Mouse (Mus musculus): ENCODE measurements at regions not wholly inside any gene's neighbourhood (a gene's known extent, or its start where the extent isn't known, plus 50 kb on each side); places are given as distances from the start of the nearest gene placed in this dataset.
A peak's percentile ranks its signal among the peaks of the same experiment; 100 is the strongest.

DNA sequence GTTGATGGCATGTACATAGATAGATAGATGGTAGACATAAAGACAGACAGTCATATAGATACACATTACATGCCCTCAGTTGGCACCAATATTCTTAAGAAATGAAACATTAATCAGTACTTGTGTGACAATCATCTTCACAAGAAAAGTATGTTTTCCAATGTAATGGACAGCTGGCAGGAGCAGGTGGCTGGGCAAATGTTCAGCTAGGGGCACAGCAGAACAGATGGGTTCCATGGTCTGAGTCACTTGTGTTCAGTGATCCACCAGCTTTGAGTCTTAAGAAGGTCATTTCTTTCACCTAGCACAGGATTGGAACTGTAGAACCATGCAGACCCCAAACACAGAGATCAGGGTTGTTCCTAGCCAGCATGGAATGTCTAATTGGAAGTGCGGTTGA is 2631.2 kb upstream of the 5930422O12Rik start:
- WGBS: 94% methylated on average over 1 of the region's 1 CpGs

DNA sequence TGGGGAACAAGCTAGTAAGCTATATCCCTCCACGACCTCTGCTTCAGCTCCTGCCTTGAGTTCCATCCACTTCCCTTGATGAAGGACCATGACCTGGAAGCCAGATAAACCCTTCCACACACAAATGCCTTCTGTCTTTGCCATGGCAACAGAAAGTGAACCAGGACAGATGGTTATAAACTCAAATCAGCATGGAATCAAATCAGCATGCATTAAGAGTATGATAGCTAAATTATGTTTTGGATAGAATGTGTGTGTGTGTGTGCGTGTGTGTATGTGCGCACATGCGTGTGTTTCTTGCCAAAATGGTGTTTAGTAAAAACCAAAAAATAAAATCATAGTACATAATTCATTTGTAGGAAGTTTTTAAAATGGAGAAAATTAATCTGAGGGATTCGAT is 2611.5 kb upstream of the 5930422O12Rik start:
- no peak for ATAC-seq (ENCODE audit: low FRiP score, low read depth)
- H3K27me3 ChIP-seq: no peaks in the 10 kb centered on the region
- WGBS: 95% methylated on average over 5 of the region's 5 CpGs

More for the DNA sequence above, 2631.2 kb upstream of the 5930422O12Rik start:
- Histone ChIP-seq H3K4me3 (no peak overlapping the region), H3K9me3 (peaks cover 2% of the 10 kb centered on the region; the same call in 1 of the 2 replicates), H3K27ac (no peak overlapping the region), H3K4me1 (no peaks in the 10 kb centered on the region), H3K36me3 (no peaks in the 10 kb centered on the region), H3K4me2 (replicated peaks) (no peak overlapping the region), H3K27me3 (no peaks in the 10 kb centered on the region), H3K9ac (no peak overlapping the region)
- no peak for ATAC-seq (ENCODE audit: low FRiP score, low read depth)

DNA sequence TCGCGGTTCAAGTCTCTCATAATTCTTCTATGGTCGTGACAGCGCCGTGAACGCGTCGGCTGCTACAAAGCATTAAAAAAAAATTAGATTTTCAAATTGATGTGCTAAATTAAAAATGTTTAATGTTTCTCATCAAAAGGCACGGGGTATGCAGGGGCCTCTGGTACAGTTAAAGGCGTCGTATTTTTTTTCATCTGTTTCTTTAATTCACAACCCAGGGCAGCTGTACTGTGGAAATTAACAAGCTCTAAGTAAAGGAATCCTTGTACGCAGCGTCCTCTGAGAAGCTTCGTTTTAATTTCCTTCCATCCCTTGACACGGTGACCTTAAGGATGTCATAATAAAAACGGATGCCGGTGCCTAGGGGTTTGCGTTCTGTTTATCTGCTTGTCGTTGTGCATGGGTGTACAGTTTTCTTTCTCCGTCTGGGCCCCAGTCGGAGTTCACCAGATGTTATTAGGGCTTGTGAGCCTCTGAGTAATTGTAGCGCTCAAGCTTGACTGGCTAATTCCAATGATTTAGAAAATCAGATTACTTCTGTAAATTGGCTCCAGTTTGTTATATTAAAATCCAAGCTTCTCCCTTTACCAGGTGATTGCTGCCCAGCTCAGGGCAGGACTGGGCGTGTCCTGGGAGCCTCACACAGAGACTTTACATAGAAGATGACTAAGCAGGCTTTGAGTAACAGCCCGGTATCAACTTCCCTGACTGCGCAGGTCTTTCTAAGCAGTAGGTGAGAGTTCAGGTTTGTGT is 2605.5 kb upstream of the 5930422O12Rik start:
- Histone ChIP-seq H3K27me3 (no peaks in the 10 kb centered on the region), H3K4me1 (peaks cover 20% of the 10 kb centered on the region), H3K4me3 (peak overlapping the region; percentile 18; the same call in 1 of the 2 replicates), H3K9ac (no peak overlapping the region), H3K4me2 (replicated peaks) (peak overlapping the region; percentile 50), H3K27ac (no peak overlapping the region), H3K9me3 (no peaks in the 10 kb centered on the region), H3K36me3 (no peaks in the 10 kb centered on the region)
- ATAC-seq (ENCODE audit: low FRiP score, low read depth): peak; percentile 19; the same call in 1 of the 2 replicates
- 32% methylated on average over 25 of the region's 25 CpGs for WGBS

More for the DNA sequence above, 2611.5 kb upstream of the 5930422O12Rik start:
- Histone ChIP-seq H3K9ac (no peak overlapping the region), H3K9me3 (no peaks in the 10 kb centered on the region), H3K4me3 (no peak overlapping the region), H3K36me3 (no peaks in the 10 kb centered on the region), H3K4me2 (replicated peaks) (no peak overlapping the region), H3K27ac (no peak overlapping the region), H3K4me1 (peaks cover 5% of the 10 kb centered on the region; the same call in 1 of the 2 replicates)

DNA sequence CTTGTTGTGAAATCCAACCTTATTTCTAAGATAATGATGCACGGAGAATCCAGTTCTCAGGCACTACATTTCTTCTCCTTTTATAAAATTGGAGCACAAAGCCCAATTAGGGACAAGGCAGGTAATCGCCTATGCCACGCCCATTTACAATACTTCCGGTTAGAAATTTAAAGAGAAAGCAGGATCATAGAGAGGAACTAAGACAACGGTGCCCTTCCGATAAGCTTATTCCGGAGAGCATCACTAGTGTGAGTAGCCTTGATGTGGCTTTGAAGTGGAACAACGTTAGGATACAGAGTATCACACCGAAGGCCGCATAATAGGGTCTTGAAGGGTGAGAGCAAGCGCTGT is 2604.9 kb upstream of the 5930422O12Rik start:
- no peak overlapping the region for H3K9ac ChIP-seq
- H3K4me1 ChIP-seq: peaks cover 20% of the 10 kb centered on the region
- H3K27ac ChIP-seq: no peak overlapping the region
- H3K9me3 ChIP-seq: no peaks in the 10 kb centered on the region
- H3K4me2 ChIP-seq (replicated peaks): peak overlapping the region; percentile 50
- no peaks in the 10 kb centered on the region for H3K36me3 ChIP-seq
- ATAC-seq (ENCODE audit: low FRiP score, low read depth): 0 out of 2 replicates have a peak, but pooled peaks have one; percentile 5
- WGBS: 84% methylated on average over 11 of the region's 11 CpGs
- H3K4me3 ChIP-seq: no peak overlapping the region
- H3K27me3 ChIP-seq: no peaks in the 10 kb centered on the region

DNA sequence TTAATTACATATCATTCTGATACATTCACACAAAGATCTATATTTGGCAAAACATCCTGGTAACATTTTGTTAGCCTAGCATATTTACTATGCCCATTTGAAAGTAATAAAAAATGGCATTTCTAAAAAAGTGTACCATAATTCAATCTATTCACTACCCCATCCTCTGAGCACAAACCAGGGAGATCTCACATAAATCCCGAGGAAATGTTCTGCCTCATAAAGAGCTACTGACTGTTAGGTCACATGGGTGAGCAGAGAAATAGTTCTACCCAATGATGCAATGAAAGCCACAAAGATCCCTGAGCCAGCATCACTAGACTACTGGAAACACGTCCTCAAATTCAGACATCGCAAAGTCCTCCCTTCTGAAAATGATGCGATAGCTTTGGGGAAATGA is 2602.5 kb upstream of the 5930422O12Rik start:
- Histone ChIP-seq H3K9me3 (no peaks in the 10 kb centered on the region), H3K36me3 (no peaks in the 10 kb centered on the region), H3K9ac (no peak overlapping the region), H3K4me2 (replicated peaks) (no peak overlapping the region), H3K27ac (no peak overlapping the region), H3K4me3 (no peak overlapping the region), H3K27me3 (no peaks in the 10 kb centered on the region), H3K4me1 (peaks cover 20% of the 10 kb centered on the region)
- no peak for ATAC-seq (ENCODE audit: low FRiP score, low read depth)
- 65% methylated on average over 4 of the region's 4 CpGs for WGBS

DNA sequence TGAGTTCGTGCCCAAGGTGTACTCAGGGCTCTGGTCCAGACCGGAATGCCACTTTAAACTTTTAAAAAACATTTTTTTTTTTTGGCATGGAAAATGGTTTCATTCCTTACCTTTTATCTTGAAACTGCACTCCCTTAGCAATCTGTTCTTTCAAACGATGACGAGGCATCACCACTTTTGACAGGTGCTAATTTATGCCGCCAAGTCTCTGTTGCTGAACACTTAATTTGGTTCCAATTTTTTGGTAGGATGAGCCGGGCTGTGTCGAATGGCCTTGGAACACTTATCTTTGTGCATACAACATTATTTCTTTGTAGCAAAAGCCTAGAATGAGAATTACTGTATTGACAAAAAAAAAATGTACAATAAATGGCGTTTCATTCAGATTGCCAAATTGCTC is 2590.5 kb upstream of the 5930422O12Rik start:
- Histone ChIP-seq H3K9me3 (no peaks in the 10 kb centered on the region), H3K27ac (no peak overlapping the region), H3K27me3 (no peaks in the 10 kb centered on the region), H3K9ac (no peak overlapping the region), H3K4me3 (no peak overlapping the region), H3K4me2 (replicated peaks) (no peak overlapping the region), H3K36me3 (no peaks in the 10 kb centered on the region), H3K4me1 (no peaks in the 10 kb centered on the region)
- 86% methylated on average over 8 of the region's 8 CpGs for WGBS
- ATAC-seq (ENCODE audit: low FRiP score, low read depth): no peak

DNA sequence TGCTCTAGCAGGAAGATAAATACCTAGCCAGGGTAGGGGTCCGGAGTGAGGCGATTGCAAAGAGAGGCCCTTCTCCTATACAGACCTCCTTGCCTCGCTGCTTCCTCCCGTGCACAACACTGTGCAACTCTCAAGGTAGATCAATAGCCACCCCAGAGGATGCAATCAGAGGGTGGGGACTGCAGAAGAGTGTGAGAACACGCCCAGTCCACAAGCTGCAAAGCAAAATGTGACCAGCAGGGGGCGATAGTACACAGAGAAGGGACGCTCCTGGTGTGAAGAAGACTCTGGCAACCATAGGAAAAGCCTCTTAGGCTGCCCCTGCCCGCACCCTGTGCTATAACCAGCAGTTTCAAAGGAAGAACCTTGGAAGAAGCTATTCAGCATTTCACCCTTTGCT is 2588.4 kb upstream of the 5930422O12Rik start:
- WGBS: 35% methylated on average over 8 of the region's 8 CpGs
- no peak overlapping the region for H3K4me2 ChIP-seq (replicated peaks)
- peak; percentile 51; the same call in 1 of the 2 replicates for ATAC-seq (ENCODE audit: low FRiP score, low read depth)

DNA sequence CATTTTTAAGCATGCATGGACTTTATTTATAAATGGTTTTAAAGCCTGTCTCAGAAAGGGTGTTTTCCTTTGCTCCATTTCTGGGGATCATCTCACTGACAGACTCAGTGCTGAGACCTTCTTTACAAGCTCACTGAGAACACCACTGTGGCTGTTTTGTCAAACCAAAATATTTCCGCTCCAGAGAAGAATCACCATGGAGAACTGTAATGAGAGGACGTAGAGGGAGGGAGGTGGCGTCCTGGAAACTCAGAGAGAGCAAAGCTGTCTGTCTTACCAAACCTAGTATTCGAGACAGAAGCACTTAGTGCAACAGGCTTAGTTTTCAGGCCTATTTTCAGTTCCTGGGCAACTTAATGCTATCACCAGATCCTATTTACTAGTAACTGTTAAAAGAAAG is 2565.5 kb upstream of the 5930422O12Rik start:
- no peak for ATAC-seq (ENCODE audit: low FRiP score, low read depth)
- 69% methylated on average over 4 of the region's 4 CpGs for WGBS

More for the DNA sequence above, 2588.4 kb upstream of the 5930422O12Rik start:
- Histone ChIP-seq H3K27me3 (no peaks in the 10 kb centered on the region), H3K4me3 (no peak overlapping the region), H3K4me1 (no peaks in the 10 kb centered on the region), H3K9me3 (no peaks in the 10 kb centered on the region), H3K36me3 (no peaks in the 10 kb centered on the region), H3K9ac (no peak overlapping the region), H3K27ac (no peak overlapping the region)

DNA sequence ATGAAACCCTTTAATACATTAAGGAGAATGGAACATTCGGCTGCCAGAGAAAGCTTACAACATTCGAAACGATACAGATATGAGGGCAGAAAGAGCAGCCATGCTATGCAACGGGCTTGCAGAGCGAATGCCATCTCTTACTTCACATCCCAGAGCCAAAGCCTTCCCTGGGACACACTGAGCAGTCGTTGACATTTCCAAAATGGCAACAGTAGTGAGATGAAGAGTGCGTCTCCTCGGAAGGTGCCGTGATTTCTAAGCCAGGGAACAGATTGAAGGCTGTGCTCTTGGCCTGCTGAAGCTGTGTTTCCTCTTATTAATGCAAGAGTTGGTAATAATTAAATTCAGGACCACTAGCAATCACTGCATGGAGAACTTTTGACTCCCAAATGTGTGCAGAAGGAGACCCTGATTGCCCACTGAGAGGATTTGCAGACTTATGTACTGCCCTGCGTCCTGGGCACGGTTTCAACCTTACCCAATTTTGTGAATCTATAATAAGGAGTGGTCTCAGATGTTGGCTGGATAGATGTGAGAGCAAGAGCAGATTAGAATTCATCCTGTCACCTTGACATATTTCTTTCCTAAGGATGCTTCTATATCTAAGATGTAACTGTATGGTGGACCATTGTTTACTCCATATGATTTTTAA is 2522.3 kb upstream of the 5930422O12Rik start:
- WGBS: 85% methylated on average over 11 of the region's 11 CpGs
- H3K27me3 ChIP-seq: no peaks in the 10 kb centered on the region
- no peaks in the 10 kb centered on the region for H3K9me3 ChIP-seq
- no peaks in the 10 kb centered on the region for H3K4me1 ChIP-seq
- H3K27ac ChIP-seq: no peak overlapping the region
- no peak overlapping the region for H3K9ac ChIP-seq
- no peak overlapping the region for H3K4me2 ChIP-seq (replicated peaks)
- no peaks in the 10 kb centered on the region for H3K36me3 ChIP-seq
- H3K4me3 ChIP-seq: no peak overlapping the region
- no peak for ATAC-seq (ENCODE audit: low FRiP score, low read depth)

More for the DNA sequence above, 2565.5 kb upstream of the 5930422O12Rik start:
- Histone ChIP-seq H3K4me2 (replicated peaks) (no peak overlapping the region), H3K9me3 (no peaks in the 10 kb centered on the region), H3K27ac (no peak overlapping the region), H3K9ac (no peak overlapping the region), H3K27me3 (no peaks in the 10 kb centered on the region), H3K36me3 (no peaks in the 10 kb centered on the region), H3K4me3 (no peak overlapping the region), H3K4me1 (no peaks in the 10 kb centered on the region)

DNA sequence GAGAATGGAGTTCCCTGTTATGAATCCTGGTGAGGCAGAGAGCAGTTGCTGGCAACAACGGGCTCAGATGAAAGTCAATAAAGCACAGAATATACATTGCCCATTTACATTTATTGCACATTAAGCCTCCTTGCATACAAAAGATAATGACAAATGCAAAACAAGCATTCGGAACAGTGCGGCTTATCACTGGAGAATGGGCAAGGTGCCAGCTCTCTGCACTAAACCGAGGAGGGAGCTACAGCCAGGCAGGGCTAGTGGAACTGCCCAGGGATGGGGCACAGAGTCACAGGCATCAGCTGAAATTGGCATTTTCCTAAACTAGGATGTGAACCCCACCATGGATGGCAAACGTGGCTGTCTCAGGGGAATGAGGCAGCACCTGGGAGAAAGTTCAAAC is 2514.8 kb upstream of the 5930422O12Rik start:
- no peaks in the 10 kb centered on the region for H3K36me3 ChIP-seq
- no peak overlapping the region for H3K9ac ChIP-seq
- 77% methylated on average over 5 of the region's 5 CpGs for WGBS
- no peaks in the 10 kb centered on the region for H3K27me3 ChIP-seq
- H3K4me2 ChIP-seq (replicated peaks): no peak overlapping the region
- H3K27ac ChIP-seq: no peak overlapping the region
- H3K4me1 ChIP-seq: peaks cover 10% of the 10 kb centered on the region
- no peaks in the 10 kb centered on the region for H3K9me3 ChIP-seq
- ATAC-seq (ENCODE audit: low FRiP score, low read depth): no peak
- no peak overlapping the region for H3K4me3 ChIP-seq

DNA sequence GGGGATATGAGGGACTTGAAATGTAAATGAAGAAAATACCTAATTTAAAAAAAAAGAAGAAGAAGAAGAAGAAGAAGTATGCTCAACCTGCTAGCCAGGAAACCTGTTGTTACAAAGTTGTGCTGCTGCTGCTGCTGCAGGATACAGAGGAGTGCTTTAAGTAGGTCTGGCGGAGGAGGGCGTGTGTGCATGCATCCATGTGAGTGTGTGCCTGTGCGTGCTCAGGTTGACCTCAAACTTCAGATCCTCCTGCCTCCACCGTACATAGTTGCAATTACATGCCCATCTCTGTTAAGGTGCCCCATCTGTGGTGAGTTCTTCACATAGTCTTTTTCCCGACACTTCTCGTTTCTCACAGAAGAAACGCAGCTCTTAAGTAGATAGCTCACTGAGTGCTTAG is 2513.4 kb upstream of the 5930422O12Rik start:
- peak overlapping the region; percentile 78 for H3K4me2 ChIP-seq (replicated peaks)
- WGBS: 66% methylated on average over 7 of the region's 7 CpGs
- no peak overlapping the region for H3K4me3 ChIP-seq

DNA sequence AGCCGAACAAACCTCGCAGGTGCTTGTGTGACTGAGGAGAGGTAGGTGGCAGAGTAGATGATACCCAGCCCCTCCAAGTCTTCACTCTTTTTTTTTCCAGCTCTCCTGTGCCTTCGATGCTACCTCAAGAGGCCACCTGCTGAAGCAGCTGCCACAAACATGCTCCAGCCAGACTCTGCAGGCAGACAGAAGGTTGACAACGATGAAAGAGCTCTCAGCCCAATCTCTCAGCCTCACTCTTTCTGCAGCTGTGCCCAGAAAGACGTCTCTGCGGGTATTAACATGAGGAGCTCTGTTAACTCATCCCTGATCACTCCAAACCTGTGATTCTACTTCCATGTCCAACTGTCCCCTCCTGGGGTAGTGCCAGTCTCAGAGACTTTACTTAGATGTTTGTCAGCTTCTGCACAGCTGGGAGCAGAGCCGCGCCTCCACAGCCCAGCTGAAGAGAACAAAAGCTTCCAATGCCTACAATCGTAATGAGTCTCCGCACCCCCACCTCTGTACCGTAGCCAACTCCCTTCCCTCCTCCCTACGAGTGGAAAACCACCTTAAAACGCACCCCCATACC is 2512.8 kb upstream of the 5930422O12Rik start:
- ATAC-seq (ENCODE audit: low FRiP score, low read depth): peak; percentile 75

More for the DNA sequence above, 2513.4 kb upstream of the 5930422O12Rik start:
- Histone ChIP-seq H3K27ac (no peak overlapping the region), H3K4me1 (peaks cover 10% of the 10 kb centered on the region), H3K9ac (no peak overlapping the region), H3K27me3 (no peaks in the 10 kb centered on the region), H3K36me3 (no peaks in the 10 kb centered on the region), H3K9me3 (no peaks in the 10 kb centered on the region)
- no peak for ATAC-seq (ENCODE audit: low FRiP score, low read depth)

More for the DNA sequence above, 2512.8 kb upstream of the 5930422O12Rik start:
- Histone ChIP-seq H3K9ac (peak overlapping the region; percentile 59), H3K36me3 (no peaks in the 10 kb centered on the region), H3K27ac (no peak overlapping the region), H3K27me3 (no peaks in the 10 kb centered on the region), H3K4me3 (peak overlapping the region; percentile 44), H3K9me3 (no peaks in the 10 kb centered on the region), H3K4me1 (peaks cover 10% of the 10 kb centered on the region), H3K4me2 (replicated peaks) (peak overlapping the region; percentile 78)
- 13% methylated on average over 13 of the region's 13 CpGs for WGBS
